Mouse (Mus musculus) mesoderm, embryonic 11.5 days (tissue): ENCODE data around the gene Pax9.

Experiments
- DNase-seq: peaks from one replicate; pipeline ENCODE4 v3.0.0-alpha.2; 2012; ENCODE audit warnings: low read depth, low spot score

Gene Pax9

GRCm38 (mm10) chr12:56691427-56692079, at the start of gene Pax9:
Gene Pax9, plus strand, starts transcription at chr12:56691767.
- DNase-seq: no peak

DNA sequence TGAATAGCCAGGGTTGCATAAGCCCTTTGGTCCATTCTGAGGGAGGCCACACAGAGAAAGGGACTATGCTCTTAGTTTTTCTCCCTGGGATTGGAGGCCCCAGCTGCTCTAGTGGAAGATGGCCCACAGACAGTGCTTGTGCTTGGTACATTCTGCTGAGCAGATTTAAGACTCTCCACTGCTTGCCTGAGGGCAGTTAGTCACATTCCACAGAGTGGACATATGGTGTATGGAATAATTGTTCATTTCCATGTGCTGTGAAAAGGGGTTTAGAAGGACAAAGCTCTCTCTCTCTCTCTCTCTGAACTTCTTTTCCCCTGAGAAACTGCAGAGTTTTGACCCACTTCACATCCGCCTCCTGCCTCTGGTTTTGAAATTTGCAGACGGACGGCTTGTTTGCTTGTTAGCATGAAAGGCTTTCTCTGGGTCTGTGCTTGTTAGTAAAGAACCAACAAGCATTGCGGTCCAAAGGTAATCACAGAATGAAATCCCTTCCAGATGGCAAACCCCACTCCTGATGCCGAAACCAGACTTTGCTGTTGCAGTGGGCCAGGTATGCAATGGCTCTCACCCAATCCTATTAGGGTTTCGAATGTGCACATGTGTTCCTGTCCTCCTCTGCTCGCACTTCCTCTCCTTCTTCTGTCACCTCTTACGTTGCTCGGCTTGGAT, 22.0 kb upstream of the Pax9 start:
- peak; percentile 30 for DNase-seq

DNA sequence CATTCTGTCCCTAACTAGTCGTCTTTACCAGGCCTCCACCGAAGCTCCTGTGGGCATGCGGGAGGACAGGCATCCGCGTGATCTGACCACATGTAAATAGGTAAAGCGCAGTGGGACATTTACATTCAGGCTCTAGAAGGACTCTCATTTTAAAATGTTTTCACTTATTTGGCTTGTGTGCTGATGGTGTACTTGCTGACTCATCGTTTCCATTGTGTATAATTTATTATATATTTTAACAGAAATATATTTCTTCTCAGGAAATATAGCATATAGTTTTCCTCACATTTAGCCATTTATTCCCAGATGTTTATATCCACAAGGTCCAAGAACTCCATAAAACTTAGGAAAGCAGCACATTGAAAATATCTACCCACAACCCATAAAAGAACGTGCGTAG, 20.8 kb upstream of the Pax9 start:
- DNase-seq: no peak

- DNase-seq: no peak
These were observed 16.8 kb upstream of the Pax9 start for GRCm38 (mm10) chr12:56674726-56675125.

- DNase-seq: no peak
These were observed 13.9 kb upstream of the Pax9 start for GRCm38 (mm10) chr12:56677620-56678019.

DNA sequence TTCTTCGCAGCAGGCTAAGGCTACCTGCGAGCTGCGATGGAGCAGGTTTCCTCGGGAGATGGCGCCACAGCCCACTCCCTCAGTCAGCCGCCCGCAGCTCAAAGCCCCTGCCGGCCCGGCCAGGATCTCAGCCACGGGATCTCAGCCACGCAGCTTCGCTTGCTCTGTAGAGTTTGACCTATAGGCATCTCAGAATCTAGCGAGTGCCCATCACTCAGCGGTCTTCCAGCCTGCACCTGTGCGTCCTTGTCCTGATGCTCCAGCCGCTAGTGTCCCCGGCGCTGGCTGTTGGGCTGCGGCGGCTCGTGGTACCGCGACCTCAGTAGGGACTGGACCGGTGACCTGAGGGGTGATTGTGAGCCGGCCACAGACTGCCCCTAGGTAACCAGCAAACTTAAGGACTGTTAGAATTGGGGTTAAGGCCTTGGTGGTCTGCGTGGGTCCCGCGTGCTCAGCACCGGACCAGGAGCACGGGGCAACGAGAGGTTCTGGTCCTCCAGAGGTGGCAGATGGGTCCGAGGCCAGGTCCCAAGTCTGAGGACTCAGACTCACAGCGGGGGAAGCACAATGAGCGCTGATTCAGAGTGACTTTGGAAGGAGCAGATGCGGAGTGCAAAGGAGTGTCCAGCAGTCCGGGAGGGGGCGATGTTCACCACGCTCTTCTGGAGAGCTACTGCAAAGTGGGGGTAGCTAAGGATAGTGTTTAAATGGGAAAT, 10.3 kb upstream of the Pax9 start:
- no peak for DNase-seq

- no peak for DNase-seq
These were observed 3.7 kb upstream of the Pax9 start for GRCm38 (mm10) chr12:56687640-56688481.

DNA sequence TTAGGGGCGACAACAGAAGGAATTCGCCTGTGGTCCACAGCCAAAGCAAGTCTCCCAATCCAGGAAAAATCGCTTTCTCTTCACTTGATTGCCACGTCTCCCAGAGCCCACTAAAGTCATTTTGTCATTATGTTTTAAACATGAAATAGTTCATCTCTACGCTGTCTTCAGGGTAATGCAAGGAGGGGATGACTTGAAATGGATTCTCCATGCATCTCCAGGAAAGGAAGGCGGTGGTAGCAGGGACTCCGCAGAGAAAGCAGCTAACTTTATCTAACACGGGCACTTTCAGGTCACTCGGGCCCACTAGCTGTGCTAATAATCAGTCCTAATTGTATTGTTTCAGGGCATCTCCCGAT, 3.1 kb upstream of the Pax9 start:
- no peak for DNase-seq

GRCm38 (mm10) chr12:56688920-56689319, 2.6 kb upstream of the Pax9 start:
- DNase-seq: no peak

DNA sequence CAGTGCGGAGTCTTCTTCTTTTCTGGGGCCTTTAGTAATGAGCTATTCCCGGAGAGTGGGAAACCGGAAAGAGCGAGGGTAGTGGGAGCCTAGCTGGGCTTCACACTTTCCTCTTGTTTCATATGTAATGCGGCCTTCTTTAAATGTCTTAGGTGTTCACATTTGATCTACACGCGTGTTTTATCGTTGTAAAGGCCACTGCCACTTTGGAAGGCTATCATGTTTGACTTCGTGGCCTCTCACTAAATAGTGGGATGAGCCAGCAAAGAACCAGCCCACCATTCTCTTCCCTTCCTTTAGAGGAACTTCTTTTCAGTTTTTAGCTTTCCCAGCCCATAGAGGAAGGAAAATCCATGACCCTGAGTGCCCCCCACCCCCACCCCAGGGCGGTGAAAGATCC, 2.2 kb upstream of the Pax9 start:
- DNase-seq: no peak

DNA sequence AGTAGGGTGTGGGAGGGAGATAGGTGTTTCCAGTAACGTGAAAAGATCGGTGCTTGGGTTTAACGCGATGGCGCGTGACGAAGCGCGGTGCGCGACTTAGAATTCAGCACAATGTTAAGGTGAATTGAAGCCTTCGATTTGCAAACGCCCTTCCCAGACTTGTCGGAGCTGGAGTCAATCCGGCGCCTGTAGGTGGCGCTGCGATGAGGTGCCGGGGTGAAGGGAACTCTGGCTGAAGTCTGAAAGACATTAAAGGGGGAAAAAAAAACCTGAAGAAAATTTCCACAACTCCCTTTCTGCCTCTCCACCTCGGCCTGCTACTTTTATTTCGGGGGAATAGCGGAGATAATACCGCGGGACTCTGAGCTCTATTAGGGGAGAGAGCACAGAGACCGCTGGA, 1.8 kb upstream of the Pax9 start:
- DNase-seq: peak; percentile 86

GRCm38 (mm10) chr12:56690366-56690765, 1.2 kb upstream of the Pax9 start:
- no peak for DNase-seq

DNA sequence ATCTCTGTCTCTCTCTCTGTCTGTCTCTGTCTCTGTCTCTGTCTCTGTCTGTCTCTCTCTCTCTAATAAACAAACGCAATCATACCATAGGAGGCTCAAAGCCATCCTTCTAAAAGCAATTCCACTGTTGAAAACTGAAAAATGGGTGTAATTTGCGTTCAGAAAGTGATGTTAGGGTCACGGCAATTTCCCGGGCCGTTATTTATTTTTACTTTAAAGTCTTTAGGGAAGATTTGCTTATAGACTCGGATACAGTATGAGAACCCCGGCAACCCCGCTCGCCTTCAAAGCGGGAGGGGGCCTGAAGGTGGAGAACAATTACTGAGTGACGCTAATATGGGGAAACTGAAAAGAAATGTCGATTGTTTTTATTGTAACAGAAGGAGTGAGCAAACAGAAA, 566 bp upstream of the Pax9 start:
- DNase-seq: no peak

- DNase-seq: no peak
These were observed 969 bp downstream of the Pax9 start for GRCm38 (mm10) chr12:56692536-56692935.

- no peak for DNase-seq
These were observed 2.0 kb downstream of the Pax9 start for GRCm38 (mm10) chr12:56693411-56694098.

DNA sequence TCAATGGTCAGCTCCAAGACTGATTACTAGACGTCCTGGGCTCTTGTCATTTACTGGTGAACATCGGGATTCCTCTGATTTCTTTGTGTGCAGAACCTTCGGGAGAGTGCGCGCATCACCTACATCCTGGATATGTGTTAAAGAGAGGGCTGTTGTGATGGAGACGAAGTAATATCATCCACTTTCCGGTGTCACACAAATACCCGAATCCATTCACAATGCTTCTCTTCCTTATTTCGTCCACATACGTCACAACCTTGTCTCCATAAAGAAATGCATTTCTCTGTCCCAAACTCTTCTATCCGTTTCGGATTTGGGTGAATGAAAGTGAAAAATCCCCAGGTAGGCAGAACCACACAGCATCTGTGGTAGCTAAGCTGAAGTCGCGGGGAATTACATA, 2.8 kb downstream of the Pax9 start:
- DNase-seq: no peak

DNA sequence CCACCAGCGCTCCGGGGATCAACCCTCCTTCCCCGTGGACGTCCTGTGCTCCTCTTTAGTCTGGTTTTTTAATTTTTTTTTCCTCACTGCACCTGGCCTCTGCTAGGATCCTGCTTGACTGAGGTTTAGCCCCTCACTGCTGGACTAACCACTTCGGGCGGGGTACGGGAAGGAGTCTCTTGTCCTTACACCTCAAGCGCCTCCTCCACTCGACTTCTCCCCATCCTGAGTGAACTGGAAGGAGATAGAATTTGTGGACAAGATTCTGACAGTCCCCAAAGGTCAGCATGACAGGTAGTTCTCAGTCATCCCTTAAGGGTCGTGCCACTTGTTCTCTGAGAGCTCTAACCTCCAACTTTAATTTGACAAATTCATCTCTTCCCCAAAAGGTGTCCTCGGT, 3.4 kb downstream of the Pax9 start:
- no peak for DNase-seq

GRCm38 (mm10) chr12:56695358-56696173, 4.0 kb downstream of the Pax9 start:
- peak; percentile 90 for DNase-seq

DNA sequence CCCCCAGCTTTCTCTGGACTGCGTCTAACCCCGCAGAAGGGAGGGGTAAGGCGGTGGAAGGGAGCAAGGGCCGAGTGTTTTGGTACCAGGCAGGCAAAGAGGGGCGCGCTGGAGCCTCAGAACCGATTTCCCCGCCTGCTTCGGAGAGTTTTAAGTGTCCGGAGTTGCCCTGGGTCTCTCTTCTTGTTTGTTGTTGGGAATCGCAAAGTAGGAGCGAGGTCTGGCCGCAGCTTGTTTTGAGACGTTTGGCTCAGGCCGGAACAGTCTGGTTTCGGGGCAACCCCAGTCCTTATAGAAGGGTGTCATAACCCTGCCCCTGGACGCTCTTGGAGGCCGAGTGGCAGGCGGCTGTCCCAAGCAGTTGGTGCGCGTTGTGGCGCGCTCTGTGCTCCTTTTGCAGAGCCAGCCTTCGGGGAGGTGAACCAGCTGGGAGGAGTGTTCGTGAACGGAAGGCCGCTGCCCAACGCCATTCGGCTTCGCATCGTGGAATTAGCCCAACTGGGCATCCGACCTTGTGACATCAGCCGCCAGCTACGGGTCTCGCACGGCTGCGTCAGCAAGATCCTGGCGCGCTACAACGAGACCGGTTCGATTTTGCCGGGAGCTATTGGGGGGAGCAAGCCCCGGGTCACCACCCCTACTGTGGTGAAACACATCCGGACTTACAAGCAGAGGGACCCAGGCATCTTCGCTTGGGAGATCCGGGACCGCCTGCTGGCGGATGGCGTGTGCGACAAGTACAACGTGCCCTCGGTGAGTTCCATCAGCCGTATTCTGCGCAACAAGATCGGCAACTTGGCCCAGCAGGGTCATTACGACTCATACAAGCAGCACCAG, 4.8 kb downstream of the Pax9 start:
- DNase-seq: no peak
